Mouse (Mus musculus) testis, adult 2 months (tissue): Measurements from ENCODE around the gene Mtf1. TPM values are rescaled to one million over a fixed set of nuclear protein-coding genes. Genes with fewer than 3 reads are reported as not detected.

Experiments
- H3K27ac ChIP-seq: fragments of 200-500 bp; 2 replicates; pipeline ENCODE4 v1.5.1; 2012; ENCODE audit warnings: low read depth, low read length; ENCODE audit not compliant: control insufficient read depth, insufficient read depth
- H3K27me3 ChIP-seq: fragments of 200-500 bp; 2 replicates; pipeline ENCODE4 v1.6.1; 2012; ENCODE audit warnings: mild to moderate bottlenecking, low read length, moderate library complexity; ENCODE audit not compliant: control insufficient read depth, insufficient read depth
- H3K36me3 ChIP-seq: fragments of 200-500 bp; 2 replicates; pipeline ENCODE4 v1.6.1; 2012; ENCODE audit warnings: mild to moderate bottlenecking, low read length; ENCODE audit not compliant: control insufficient read depth, insufficient read depth
- H3K4me1 ChIP-seq: fragments of 200-500 bp; 2 replicates; pipeline ENCODE4 v1.6.1; 2012; ENCODE audit warnings: low read length; ENCODE audit not compliant: control insufficient read depth, insufficient read depth
- H3K4me3 ChIP-seq: fragments of 200-500 bp; 2 replicates; pipeline ENCODE4 v1.5.1; 2012; ENCODE audit warnings: low read depth, mild to moderate bottlenecking, low read length, moderate library complexity, mixed read lengths; ENCODE audit not compliant: control insufficient read depth
- CTCF ChIP-seq: fragments of 200-500 bp; IDR thresholded peaks from 2 replicates; pipeline ENCODE4 v1.5.1; 2012; ENCODE audit warnings: low read depth, mild to moderate bottlenecking, inconsistent platforms, low read length, moderate library complexity; ENCODE audit not compliant: control insufficient read depth, insufficient read depth, insufficient replicate concordance
- POLR2A ChIP-seq: fragments of 200-500 bp; IDR thresholded peaks from 2 replicates; pipeline ENCODE4 v1.6.1; 2012; ENCODE audit warnings: low read depth, mild to moderate bottlenecking, inconsistent platforms, low read length, moderate library complexity; ENCODE audit not compliant: control insufficient read depth
- polyA plus RNA-seq: library from polyadenylated mRNA; depleted of rRNA; stranded (reverse); fragments of >200 nt; gene quantifications from 2 replicates; pipeline ENCODE4 v1.2.3, GENCODE M21; 2012

The Mtf1 gene
- polyA plus RNA-seq, 1 experiment: 64.0 TPM

DNA sequence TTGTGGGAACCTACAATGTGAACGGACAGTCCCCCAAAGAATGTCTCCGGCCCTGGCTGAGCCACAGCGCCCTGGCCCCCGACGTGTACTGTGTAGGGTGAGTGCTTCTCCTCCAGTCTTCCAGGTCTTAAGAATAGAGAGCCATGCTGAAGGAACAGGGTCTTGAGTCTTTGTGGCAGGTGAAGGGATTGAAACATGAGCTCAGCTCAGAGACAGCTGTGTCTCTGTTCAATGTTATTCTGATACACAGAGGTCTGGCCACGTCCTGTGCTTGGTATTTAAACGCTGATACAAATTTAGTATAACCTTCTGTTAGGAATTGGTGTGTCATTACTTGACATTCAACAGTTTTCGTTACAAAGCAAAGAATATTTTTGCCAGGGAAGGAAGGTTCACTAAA, 19.5 kb upstream of the Mtf1 start:
- no peak overlapping the region for H3K4me3 ChIP-seq
- no peaks in the 10 kb centered on the region for H3K4me1 ChIP-seq
- TF ChIP-seq POLR2A: no peak
- TF ChIP-seq CTCF: no peak
- no peaks in the 10 kb centered on the region for H3K27me3 ChIP-seq
- no peak overlapping the region for H3K27ac ChIP-seq
- peaks cover 4% of the 10 kb centered on the region for H3K36me3 ChIP-seq

DNA sequence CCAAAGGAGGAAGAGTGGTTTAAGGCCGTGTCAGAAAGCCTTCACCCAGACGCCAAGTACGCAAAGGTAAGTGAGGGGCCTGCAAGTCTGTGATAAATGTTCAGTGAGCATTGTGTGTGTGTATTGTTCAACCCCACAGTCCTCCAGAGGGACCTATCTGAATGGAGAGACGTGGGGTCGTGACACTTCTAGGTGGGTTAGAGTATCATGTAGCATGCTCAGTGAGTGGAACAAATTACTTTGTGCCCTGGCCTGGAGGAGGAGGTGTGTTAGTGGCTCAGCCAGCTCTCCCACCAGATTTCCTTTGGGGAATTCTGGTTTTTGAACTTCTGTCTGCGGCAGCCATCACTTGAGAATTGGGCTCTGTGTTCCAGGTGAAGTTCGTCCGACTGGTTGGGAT, 18.0 kb upstream of the Mtf1 start:
- TF ChIP-seq POLR2A (no peak), CTCF (no peak)
- H3K27ac ChIP-seq: no peak overlapping the region
- H3K27me3 ChIP-seq: no peaks in the 10 kb centered on the region
- no peak overlapping the region for H3K4me3 ChIP-seq
- H3K36me3 ChIP-seq: peaks cover 6% of the 10 kb centered on the region
- no peaks in the 10 kb centered on the region for H3K4me1 ChIP-seq

DNA sequence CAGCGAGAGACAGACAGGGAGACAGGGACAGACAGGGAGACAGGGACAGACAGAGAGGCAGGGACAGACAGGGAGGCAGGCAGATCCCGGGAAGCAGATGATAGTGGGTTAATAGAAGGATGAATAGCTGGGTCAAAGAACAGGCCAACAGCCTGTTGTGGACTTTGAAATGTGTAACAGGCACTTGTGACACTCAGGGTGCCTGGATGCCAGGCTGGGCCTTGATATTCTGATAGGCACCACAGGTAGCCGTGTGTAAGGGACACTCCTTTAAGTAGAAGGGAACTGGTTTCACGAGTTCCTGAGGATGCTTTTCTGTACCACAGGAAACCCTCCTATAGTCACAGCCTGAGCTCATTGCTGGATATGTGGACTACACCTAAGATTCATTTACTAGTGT, 11.9 kb upstream of the Mtf1 start:
- Histone ChIP-seq H3K36me3 (peaks cover 4% of the 10 kb centered on the region), H3K4me1 (no peaks in the 10 kb centered on the region), H3K4me3 (no peak overlapping the region), H3K27ac (no peak overlapping the region), H3K27me3 (no peaks in the 10 kb centered on the region)
- TF ChIP-seq CTCF (no peak), POLR2A (no peak)

DNA sequence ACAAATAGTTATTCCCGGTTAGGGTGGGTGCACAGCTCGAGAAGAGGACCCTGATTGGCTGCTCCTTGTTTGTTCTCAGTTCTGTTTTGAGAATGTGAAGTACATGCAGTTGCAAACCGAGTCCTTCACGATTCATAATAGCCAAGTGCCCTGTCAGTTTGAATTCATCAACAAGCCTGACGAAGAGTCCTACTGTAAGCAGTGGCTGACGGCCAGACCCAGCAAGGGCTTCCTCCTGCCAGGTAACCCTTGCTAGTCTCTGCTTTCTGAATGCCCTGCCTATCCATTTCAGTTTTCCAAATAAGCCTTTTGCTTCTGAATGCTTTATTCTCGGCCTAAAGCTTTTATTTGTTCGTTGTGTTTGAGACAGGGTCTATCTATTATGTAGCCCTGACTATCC, 9.8 kb upstream of the Mtf1 start:
- H3K27me3 ChIP-seq: no peaks in the 10 kb centered on the region
- TF ChIP-seq CTCF: no peak
- no peak for TF ChIP-seq POLR2A
- H3K27ac ChIP-seq: no peak overlapping the region
- peaks cover 3% of the 10 kb centered on the region for H3K36me3 ChIP-seq
- H3K4me1 ChIP-seq: no peaks in the 10 kb centered on the region
- no peak overlapping the region for H3K4me3 ChIP-seq

DNA sequence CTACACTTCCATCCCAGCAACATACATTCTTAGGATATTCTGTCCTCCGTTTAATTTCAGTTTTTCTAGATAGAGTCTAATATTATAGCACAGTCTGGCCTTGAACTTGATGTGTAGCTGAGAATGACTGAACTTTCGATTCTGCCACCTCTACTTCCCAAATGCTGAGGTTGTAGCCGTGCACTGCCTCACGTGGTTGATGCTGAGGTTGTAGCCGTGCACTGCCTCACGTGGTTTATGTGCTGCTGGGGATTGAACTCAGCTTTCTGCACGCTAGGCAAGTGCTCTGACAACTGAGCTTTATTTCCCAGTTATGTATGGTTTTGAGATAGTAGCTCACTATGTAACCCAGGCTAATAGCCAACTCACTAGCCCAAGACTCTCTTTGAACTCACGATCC, 5.8 kb upstream of the Mtf1 start:
- H3K36me3 ChIP-seq: peaks cover 1% of the 10 kb centered on the region
- no peak overlapping the region for H3K4me3 ChIP-seq
- H3K27me3 ChIP-seq: no peaks in the 10 kb centered on the region
- no peak for TF ChIP-seq POLR2A
- no peak for TF ChIP-seq CTCF
- no peaks in the 10 kb centered on the region for H3K4me1 ChIP-seq
- no peak overlapping the region for H3K27ac ChIP-seq

DNA sequence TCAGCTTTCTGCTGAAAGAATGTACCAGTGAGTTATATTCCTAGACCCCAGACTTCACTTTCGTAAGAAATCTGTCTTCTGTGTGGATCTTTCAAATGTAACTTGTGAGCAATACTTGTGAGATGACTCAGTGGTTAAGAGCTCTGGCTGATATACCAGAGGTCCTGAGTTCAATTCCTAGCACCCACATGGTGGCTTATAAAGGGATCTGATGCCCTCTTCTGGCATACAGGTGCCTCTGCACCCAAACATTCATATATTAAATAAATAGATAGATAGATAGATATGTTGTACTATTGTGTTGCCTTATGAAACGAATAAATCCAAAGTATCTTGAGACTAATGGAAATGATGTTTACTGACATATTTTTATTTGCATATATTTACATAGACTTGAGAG, 5.0 kb upstream of the Mtf1 start:
- TF ChIP-seq CTCF (no peak), POLR2A (no peak)
- no peak overlapping the region for H3K27ac ChIP-seq
- no peaks in the 10 kb centered on the region for H3K27me3 ChIP-seq
- H3K4me1 ChIP-seq: peaks cover 2% of the 10 kb centered on the region; the same call in 1 of the 2 replicates
- H3K36me3 ChIP-seq: peaks cover 1% of the 10 kb centered on the region
- no peak overlapping the region for H3K4me3 ChIP-seq

DNA sequence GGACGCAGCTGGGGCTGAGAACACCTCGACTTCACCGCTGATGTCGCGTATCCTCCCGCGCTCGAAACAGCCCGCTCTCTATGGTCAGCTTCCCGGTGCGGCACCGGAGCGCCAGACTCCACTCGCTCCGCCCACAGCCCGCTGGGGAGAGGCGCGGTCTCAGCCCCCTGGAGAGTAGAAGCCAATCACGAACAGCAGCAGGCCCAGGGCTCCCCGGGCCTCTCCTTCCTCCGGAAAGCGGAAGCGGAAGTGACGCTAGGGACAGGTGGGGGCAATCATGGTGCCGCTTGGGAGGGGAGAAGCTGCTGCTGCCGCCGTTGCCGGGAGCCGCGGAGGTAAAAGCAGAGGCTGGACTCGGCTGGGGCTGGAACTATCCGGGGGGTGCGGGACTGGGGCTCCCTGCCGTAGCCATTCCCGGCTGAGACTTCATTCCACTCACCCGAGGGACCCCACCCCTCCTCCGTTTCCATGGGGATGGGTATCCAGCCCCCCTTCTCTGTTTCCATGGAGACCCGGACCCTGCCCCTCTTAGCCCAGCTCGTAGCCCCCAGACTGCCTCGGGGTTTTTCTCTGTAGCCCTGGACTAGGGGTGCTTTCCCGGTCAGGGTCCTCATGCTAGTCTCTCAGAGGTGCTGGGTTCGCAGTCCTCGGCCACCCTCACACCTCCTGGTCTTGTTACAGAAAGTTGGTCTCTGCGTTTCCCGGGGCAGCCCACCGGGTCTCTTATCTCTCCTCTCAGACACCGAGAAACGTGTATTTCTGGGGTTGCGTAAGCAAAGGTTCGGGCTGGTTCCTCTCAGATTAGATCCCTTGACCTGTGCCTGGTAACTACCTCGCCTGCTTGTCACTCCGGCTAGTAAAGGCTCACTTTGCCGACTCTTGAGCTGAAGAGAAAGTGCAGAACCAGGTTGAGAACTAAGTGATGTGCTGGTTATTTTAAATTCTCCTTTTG, 681 bp downstream of the Mtf1 start:
- H3K27ac ChIP-seq: peak overlapping the region; percentile 95
- no peaks in the 10 kb centered on the region for H3K27me3 ChIP-seq
- H3K36me3 ChIP-seq: peaks cover 4% of the 10 kb centered on the region
- TF ChIP-seq POLR2A: peak; percentile 85
- no peak for TF ChIP-seq CTCF
- H3K4me3 ChIP-seq: peak overlapping the region; percentile 92
- H3K4me1 ChIP-seq: peaks cover 2% of the 10 kb centered on the region; the same call in 1 of the 2 replicates
